Mouse (Mus musculus): ENCODE measurements around the gene Cyp1a2.

Gene Cyp1a2

GRCm38 (mm10) chr9:57647286-57648108 lies 36.0 kb downstream of the Cyp1a2 start:
- in situ Hi-C loops (cut with MboI): no loop called here

- in situ Hi-C loops (cut with MboI): no loop called here
Measured at GRCm38 (mm10) chr9:57646551-57647103, 36.9 kb downstream of the Cyp1a2 start.

- in situ Hi-C loops (cut with MboI): no loop called here
Measured at GRCm38 (mm10) chr9:57644944-57645893, 38.3 kb downstream of the Cyp1a2 start.

GRCm38 (mm10) chr9:57644442-57644943 lies 39.0 kb downstream of the Cyp1a2 start:
- in situ Hi-C loops (cut with MboI): no loop called here

- in situ Hi-C loops (cut with MboI): no loop called here
Measured at GRCm38 (mm10) chr9:57643856-57644180, 39.7 kb downstream of the Cyp1a2 start.

GRCm38 (mm10) chr9:57643169-57643855 lies 40.2 kb downstream of the Cyp1a2 start:
- in situ Hi-C loops (cut with MboI): no loop called here

- in situ Hi-C loops (cut with MboI): no loop called here
Measured at GRCm38 (mm10) chr9:57641775-57642550, 41.5 kb downstream of the Cyp1a2 start.

GRCm38 (mm10) chr9:57641022-57641421 lies 42.5 kb downstream of the Cyp1a2 start:
- in situ Hi-C loops (cut with MboI): no loop called here

GRCm38 (mm10) chr9:57640384-57640783 lies 43.1 kb downstream of the Cyp1a2 start:
- in situ Hi-C loops (cut with MboI): no loop called here

GRCm38 (mm10) chr9:57639661-57640328 lies 43.7 kb downstream of the Cyp1a2 start:
- in situ Hi-C loops (cut with MboI): no loop called here

GRCm38 (mm10) chr9:57638651-57639459 lies 44.6 kb downstream of the Cyp1a2 start:
- in situ Hi-C loops (cut with MboI): no loop called here

- in situ Hi-C loops (cut with MboI): no loop called here
Measured at GRCm38 (mm10) chr9:57637741-57638322, 45.7 kb downstream of the Cyp1a2 start.

- in situ Hi-C loops (cut with MboI): no loop called here
Measured at GRCm38 (mm10) chr9:57637272-57637671, 46.2 kb downstream of the Cyp1a2 start.

GRCm38 (mm10) chr9:57633481-57634024 lies 50.0 kb downstream of the Cyp1a2 start:
- in situ Hi-C loops (cut with MboI): no loop called here

- in situ Hi-C loops (cut with MboI): no loop called here
Measured at GRCm38 (mm10) chr9:57629118-57629874, 54.2 kb downstream of the Cyp1a2 start.

- in situ Hi-C loops (cut with MboI): no loop called here
Measured at GRCm38 (mm10) chr9:57628717-57629116, 54.8 kb downstream of the Cyp1a2 start.

- in situ Hi-C loops (cut with MboI): no loop called here
Measured at GRCm38 (mm10) chr9:57627892-57628291, 55.6 kb downstream of the Cyp1a2 start.

- in situ Hi-C loops (cut with MboI): no loop called here
Measured at GRCm38 (mm10) chr9:57627191-57627590, 56.3 kb downstream of the Cyp1a2 start.

Data from mature B cell (primary cell).